Mouse (Mus musculus): ENCODE data around the gene Zfp768. TPM values are rescaled to one million over a fixed set of nuclear protein-coding genes. Genes with fewer than 3 reads are reported as not detected.

Gene Zfp768
- polyA plus RNA-seq, 1 experiment from 2014 or later = 10.6 TPM

- Histone ChIP-seq H3K4me2 (ENCODE audit: low read length) (no peak overlapping the region), H3K4me3 (replicated peaks; ENCODE audit: low read length) (no peak overlapping the region), H3K4me1 (replicated peaks; ENCODE audit: control insufficient read depth, insufficient read depth, low read length) (no peaks in the 10 kb centered on the region), H3K27ac (ENCODE audit: low read length) (no peak overlapping the region), H3K36me3 (ENCODE audit: control insufficient read depth, insufficient read depth) (no peaks in the 10 kb centered on the region), H3K27me3 (replicated peaks; ENCODE audit: control insufficient read depth, insufficient read depth, low read length) (no peaks in the 10 kb centered on the region), H3K9me3 (ENCODE audit: control insufficient read depth, low read length) (no peaks in the 10 kb centered on the region), H3K9ac (replicated peaks; ENCODE audit: low read depth, low read length) (no peak overlapping the region)
- ATAC-seq = no peak
- 88% methylated on average over 7 of the region's 7 CpGs for WGBS
Observed at GRCm38 (mm10) chr7:127324944-127325343, 20.4 kb downstream of the Zfp768 start.

- ATAC-seq = no peak
- H3K27ac ChIP-seq (ENCODE audit: low read length) = no peak overlapping the region
- no peaks in the 10 kb centered on the region for H3K36me3 ChIP-seq (ENCODE audit: control insufficient read depth, insufficient read depth)
- no peaks in the 10 kb centered on the region for H3K27me3 ChIP-seq (replicated peaks; ENCODE audit: control insufficient read depth, insufficient read depth, low read length)
- whole genome bisulfite sequencing = 38% methylated on average over 5 of the region's 5 CpGs
- no peaks in the 10 kb centered on the region for H3K4me1 ChIP-seq (replicated peaks; ENCODE audit: control insufficient read depth, insufficient read depth, low read length)
- no peak overlapping the region for H3K9ac ChIP-seq (replicated peaks; ENCODE audit: low read depth, low read length)
- no peak overlapping the region for H3K4me2 ChIP-seq (ENCODE audit: low read length)
- no peak overlapping the region for H3K4me3 ChIP-seq (replicated peaks; ENCODE audit: low read length)
- H3K9me3 ChIP-seq (ENCODE audit: control insufficient read depth, low read length) = no peaks in the 10 kb centered on the region
Observed at GRCm38 (mm10) chr7:127322085-127322484, 23.3 kb downstream of the Zfp768 start.

DNA sequence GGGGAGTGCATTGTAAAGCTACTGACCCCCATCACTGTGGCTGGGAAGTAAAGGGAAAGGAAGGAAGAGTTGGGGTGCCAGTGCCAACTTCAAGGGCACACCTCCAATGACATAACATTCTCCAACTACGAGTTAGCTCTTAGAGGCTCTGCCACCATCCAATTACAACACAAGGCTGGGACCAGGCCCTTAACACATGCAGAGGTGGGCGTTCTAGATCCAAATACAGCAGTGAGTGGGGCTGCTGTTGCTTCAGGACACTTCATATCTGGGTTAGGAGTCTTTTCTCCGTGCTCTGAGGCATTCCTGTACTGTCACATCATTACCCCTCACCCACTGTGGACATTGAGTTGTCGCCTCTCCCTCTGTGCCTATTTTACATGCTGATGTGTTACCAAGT lies 24.3 kb downstream of the Zfp768 start:
- no peak for ATAC-seq
- Histone ChIP-seq H3K27ac (ENCODE audit: low read length) (no peak overlapping the region), H3K9ac (replicated peaks; ENCODE audit: low read depth, low read length) (no peak overlapping the region), H3K4me1 (replicated peaks; ENCODE audit: control insufficient read depth, insufficient read depth, low read length) (no peaks in the 10 kb centered on the region), H3K36me3 (ENCODE audit: control insufficient read depth, insufficient read depth) (no peaks in the 10 kb centered on the region), H3K27me3 (replicated peaks; ENCODE audit: control insufficient read depth, insufficient read depth, low read length) (no peaks in the 10 kb centered on the region), H3K4me3 (replicated peaks; ENCODE audit: low read length) (no peak overlapping the region), H3K9me3 (ENCODE audit: control insufficient read depth, low read length) (no peaks in the 10 kb centered on the region), H3K4me2 (ENCODE audit: low read length) (no peak overlapping the region)
- 76% methylated on average over 4 of the region's 4 CpGs for WGBS

GRCm38 (mm10) chr7:127313912-127314311 lies 31.5 kb downstream of the Zfp768 start:
- WGBS = 40% methylated on average over 8 of the region's 8 CpGs
- Histone ChIP-seq H3K4me3 (replicated peaks; ENCODE audit: low read length) (no peak overlapping the region), H3K27ac (ENCODE audit: low read length) (no peak overlapping the region), H3K27me3 (replicated peaks; ENCODE audit: control insufficient read depth, insufficient read depth, low read length) (no peaks in the 10 kb centered on the region), H3K4me2 (ENCODE audit: low read length) (no peak overlapping the region), H3K9me3 (ENCODE audit: control insufficient read depth, low read length) (no peaks in the 10 kb centered on the region), H3K9ac (replicated peaks; ENCODE audit: low read depth, low read length) (no peak overlapping the region), H3K4me1 (replicated peaks; ENCODE audit: control insufficient read depth, insufficient read depth, low read length) (no peaks in the 10 kb centered on the region), H3K36me3 (ENCODE audit: control insufficient read depth, insufficient read depth) (no peaks in the 10 kb centered on the region)
- no peak for ATAC-seq

DNA sequence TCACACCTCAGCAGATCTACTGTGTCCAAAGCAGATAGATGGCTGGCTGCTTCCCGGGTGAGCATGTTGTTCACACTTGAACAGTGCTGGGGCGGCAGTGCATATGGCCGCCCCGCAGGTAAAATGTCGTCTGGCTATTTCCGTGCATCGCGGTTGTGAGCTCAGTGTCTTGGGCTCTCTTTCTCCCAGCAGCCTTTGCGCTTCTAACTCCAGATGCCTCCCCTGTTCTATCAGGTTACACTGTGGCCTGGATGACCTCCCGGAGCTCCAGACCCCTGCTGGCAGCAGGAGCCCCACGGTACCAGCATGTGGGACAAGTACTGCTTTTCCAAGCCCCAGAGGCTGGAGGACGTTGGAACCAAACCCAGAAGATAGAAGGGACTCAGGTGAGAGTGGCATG lies 35.4 kb downstream of the Zfp768 start:
- no peak for ATAC-seq
- H3K4me1 ChIP-seq (replicated peaks; ENCODE audit: control insufficient read depth, insufficient read depth, low read length) = no peaks in the 10 kb centered on the region
- no peak overlapping the region for H3K27ac ChIP-seq (ENCODE audit: low read length)
- H3K4me3 ChIP-seq (replicated peaks; ENCODE audit: low read length) = no peak overlapping the region
- no peak overlapping the region for H3K4me2 ChIP-seq (ENCODE audit: low read length)
- no peaks in the 10 kb centered on the region for H3K9me3 ChIP-seq (ENCODE audit: control insufficient read depth, low read length)
- H3K36me3 ChIP-seq (ENCODE audit: control insufficient read depth, insufficient read depth) = no peaks in the 10 kb centered on the region
- no peaks in the 10 kb centered on the region for H3K27me3 ChIP-seq (replicated peaks; ENCODE audit: control insufficient read depth, insufficient read depth, low read length)
- H3K9ac ChIP-seq (replicated peaks; ENCODE audit: low read depth, low read length) = no peak overlapping the region
- WGBS = 78% methylated on average over 12 of the region's 12 CpGs

DNA sequence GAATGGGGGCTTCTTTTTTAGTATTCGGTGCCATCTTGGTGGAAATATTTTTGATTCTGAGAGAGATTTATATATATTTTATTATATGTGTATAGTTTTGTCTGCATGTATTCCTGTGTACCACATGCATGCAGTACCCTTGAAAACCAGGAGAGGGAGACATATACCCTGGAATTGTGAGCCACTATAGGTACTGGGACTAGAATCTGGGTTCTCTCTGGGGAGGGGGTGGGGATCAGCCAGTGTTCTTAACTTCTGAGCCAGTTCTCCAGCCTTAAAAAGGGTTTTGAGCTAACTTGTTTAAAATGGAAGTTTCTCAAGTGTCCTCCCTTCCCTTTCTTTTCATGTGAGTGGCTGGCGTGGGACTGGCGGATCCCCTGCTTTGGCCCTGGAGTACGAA lies 36.5 kb downstream of the Zfp768 start:
- no peaks in the 10 kb centered on the region for H3K27me3 ChIP-seq (replicated peaks; ENCODE audit: control insufficient read depth, insufficient read depth, low read length)
- H3K4me1 ChIP-seq (replicated peaks; ENCODE audit: control insufficient read depth, insufficient read depth, low read length) = no peaks in the 10 kb centered on the region
- no peak overlapping the region for H3K27ac ChIP-seq (ENCODE audit: low read length)
- 48% methylated on average over 4 of the region's 4 CpGs for WGBS
- H3K4me2 ChIP-seq (ENCODE audit: low read length) = no peak overlapping the region
- H3K9me3 ChIP-seq (ENCODE audit: control insufficient read depth, low read length) = no peaks in the 10 kb centered on the region
- no peak for ATAC-seq
- no peaks in the 10 kb centered on the region for H3K36me3 ChIP-seq (ENCODE audit: control insufficient read depth, insufficient read depth)
- no peak overlapping the region for H3K4me3 ChIP-seq (replicated peaks; ENCODE audit: low read length)
- no peak overlapping the region for H3K9ac ChIP-seq (replicated peaks; ENCODE audit: low read depth, low read length)

GRCm38 (mm10) chr7:127308431-127308830 lies 37.0 kb downstream of the Zfp768 start:
- Histone ChIP-seq H3K4me3 (replicated peaks; ENCODE audit: low read length) (no peak overlapping the region), H3K9me3 (ENCODE audit: control insufficient read depth, low read length) (no peaks in the 10 kb centered on the region), H3K27me3 (replicated peaks; ENCODE audit: control insufficient read depth, insufficient read depth, low read length) (no peaks in the 10 kb centered on the region), H3K9ac (replicated peaks; ENCODE audit: low read depth, low read length) (no peak overlapping the region), H3K36me3 (ENCODE audit: control insufficient read depth, insufficient read depth) (no peaks in the 10 kb centered on the region), H3K4me2 (ENCODE audit: low read length) (no peak overlapping the region), H3K27ac (ENCODE audit: low read length) (no peak overlapping the region), H3K4me1 (replicated peaks; ENCODE audit: control insufficient read depth, insufficient read depth, low read length) (no peaks in the 10 kb centered on the region)
- no peak for ATAC-seq
- WGBS = 90% methylated on average over 2 of the region's 2 CpGs

DNA sequence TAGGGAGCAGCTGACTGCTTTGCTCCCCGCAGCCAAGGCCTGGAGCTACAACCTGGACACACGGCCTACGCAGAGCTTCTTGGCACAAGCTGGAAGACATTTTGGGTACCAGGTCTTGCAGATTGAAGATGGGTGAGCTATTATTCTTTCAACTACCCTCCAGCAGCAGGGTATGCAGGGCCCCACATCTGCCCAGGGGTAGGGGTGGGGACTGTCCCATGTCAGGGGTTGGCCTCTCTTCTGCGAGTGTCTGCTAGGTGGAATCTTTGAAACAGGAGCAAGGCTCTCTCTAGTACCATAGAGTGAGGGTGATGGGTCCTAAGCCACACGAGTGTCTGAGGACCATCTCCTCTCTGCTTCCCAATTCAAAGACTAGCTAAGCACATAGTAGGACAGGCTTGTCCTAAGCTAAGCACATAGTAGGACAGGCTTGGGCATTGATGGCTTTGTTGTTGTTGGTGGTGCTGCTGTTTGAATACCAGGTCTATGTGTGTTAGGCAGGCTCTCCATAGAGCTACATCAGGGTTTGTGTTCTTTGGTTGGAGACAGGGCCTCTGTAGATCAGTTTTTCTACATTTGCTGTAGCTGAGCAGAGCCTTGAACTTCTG lies 47.7 kb downstream of the Zfp768 start:
- Histone ChIP-seq H3K4me1 (replicated peaks; ENCODE audit: control insufficient read depth, insufficient read depth, low read length) (no peaks in the 10 kb centered on the region), H3K9ac (replicated peaks; ENCODE audit: low read depth, low read length) (no peak overlapping the region), H3K27me3 (replicated peaks; ENCODE audit: control insufficient read depth, insufficient read depth, low read length) (no peaks in the 10 kb centered on the region), H3K36me3 (ENCODE audit: control insufficient read depth, insufficient read depth) (no peaks in the 10 kb centered on the region), H3K9me3 (ENCODE audit: control insufficient read depth, low read length) (no peaks in the 10 kb centered on the region), H3K27ac (ENCODE audit: low read length) (no peak overlapping the region), H3K4me2 (ENCODE audit: low read length) (no peak overlapping the region), H3K4me3 (replicated peaks; ENCODE audit: low read length) (no peak overlapping the region)
- no peak for ATAC-seq
- WGBS = 96% methylated on average over 5 of the region's 5 CpGs

DNA sequence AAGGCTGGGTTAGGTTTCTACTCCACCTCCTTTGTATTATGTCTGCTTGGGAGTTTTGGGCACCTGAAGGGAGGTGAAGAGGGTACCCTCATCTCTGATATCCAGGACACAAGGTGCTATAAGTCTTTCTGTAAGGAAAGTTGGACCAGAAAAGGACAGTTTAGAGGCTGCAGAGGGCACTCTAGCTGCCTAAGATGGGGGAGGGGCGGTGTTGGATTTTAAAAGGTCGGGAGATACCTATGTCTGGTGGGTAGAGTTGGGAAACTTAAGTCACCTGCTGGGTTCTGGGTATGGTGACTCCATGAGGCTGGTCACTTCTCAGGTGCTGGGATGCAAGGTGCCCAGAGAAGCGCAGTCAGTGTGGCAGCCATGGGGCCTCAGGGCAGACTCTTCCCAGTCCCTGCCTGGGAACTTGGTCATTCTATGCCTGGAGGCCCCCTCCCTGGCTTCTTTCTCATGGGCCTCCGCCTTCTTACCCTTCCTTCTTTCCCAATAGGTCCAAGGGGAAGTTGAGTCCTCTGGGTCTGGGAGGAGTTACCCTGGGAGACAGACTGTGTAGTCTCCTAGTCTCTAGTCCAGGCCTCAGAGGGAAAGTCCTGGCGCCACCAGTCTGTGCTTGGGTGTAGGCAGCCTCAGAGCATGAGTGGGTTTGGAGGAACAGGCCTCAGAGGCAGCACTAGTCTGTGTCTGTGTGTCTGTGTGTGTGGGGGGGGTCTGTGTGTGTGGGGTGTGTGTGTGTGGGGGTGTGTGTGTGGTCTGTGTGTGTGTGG lies 48.4 kb downstream of the Zfp768 start:
- Histone ChIP-seq H3K9me3 (ENCODE audit: control insufficient read depth, low read length) (no peaks in the 10 kb centered on the region), H3K27ac (ENCODE audit: low read length) (no peak overlapping the region), H3K9ac (replicated peaks; ENCODE audit: low read depth, low read length) (no peak overlapping the region), H3K4me3 (replicated peaks; ENCODE audit: low read length) (no peak overlapping the region), H3K27me3 (replicated peaks; ENCODE audit: control insufficient read depth, insufficient read depth, low read length) (no peaks in the 10 kb centered on the region), H3K4me1 (replicated peaks; ENCODE audit: control insufficient read depth, insufficient read depth, low read length) (no peaks in the 10 kb centered on the region), H3K4me2 (ENCODE audit: low read length) (no peak overlapping the region), H3K36me3 (ENCODE audit: control insufficient read depth, insufficient read depth) (no peaks in the 10 kb centered on the region)
- no peak for ATAC-seq
- 87% methylated on average over 5 of the region's 5 CpGs for WGBS
